Mouse (Mus musculus) MEL (cell line): Measurements from ENCODE around the gene Gatad2b. TPM values are rescaled to one million over a fixed set of nuclear protein-coding genes. Genes with fewer than 3 reads are reported as not detected.
A peak's percentile ranks its signal among the peaks of the same experiment; 100 is the strongest.

Experiments
- DNase-seq: peaks from one replicate; pipeline ENCODE4 v3.0.0; 2011; ENCODE audit warnings: low read depth, low spot score
- H3K27ac ChIP-seq: 2 replicates; pipeline ENCODE4 v1.5.1; 2012; ENCODE audit warnings: low read depth, mild to moderate bottlenecking, control low read depth, low read length, moderate library complexity; ENCODE audit not compliant: control insufficient read depth
- H3K27me3 ChIP-seq, 2 experiments: fragments of 150-350 bp in 1 of 2; sonication (generic) in 1 of 2; 2 replicates each; pipeline ENCODE4 v1.6.1; 2012; ENCODE audit warnings: low read length in 2 of 2, mild to moderate bottlenecking in 2 of 2, improper control_type of control experiment in 1 of 2, moderate library complexity in 1 of 2; ENCODE audit not compliant: insufficient read depth in 2 of 2, control insufficient read depth in 1 of 2
- H3K36me3 ChIP-seq, 2 experiments: 2 replicates each; pipeline ENCODE4 v1.6.1; 2012 to 2014; ENCODE audit warnings: low read length in 2 of 2, improper control_type of control experiment in 1 of 2, inconsistent platforms in 1 of 2, mild to moderate bottlenecking in 1 of 2; ENCODE audit not compliant: insufficient read depth in 2 of 2, control insufficient read depth in 1 of 2
- H3K4me1 ChIP-seq, 2 experiments: fragments of 150-350 bp in 1 of 2; sonication (generic) in 1 of 2; 2 replicates each; pipeline ENCODE4 v1.6.1; 2012; ENCODE audit warnings: low read length in 2 of 2, improper control_type of control experiment in 1 of 2, mild to moderate bottlenecking in 1 of 2; ENCODE audit not compliant: insufficient read depth in 2 of 2, control insufficient read depth in 1 of 2
- H3K4me3 ChIP-seq, 2 experiments: fragments of 150-350 bp in 1 of 2; sonication (generic) in 1 of 2; 2 replicates each; pipeline ENCODE4 v1.5.1; 2012; ENCODE audit warnings: low read depth in 2 of 2, low read length in 2 of 2, mild to moderate bottlenecking in 2 of 2, moderate library complexity in 2 of 2, control low read depth in 1 of 2, improper control_type of control experiment in 1 of 2; ENCODE audit not compliant: control insufficient read depth in 1 of 2, insufficient read depth in 1 of 2
- H3K79me2 ChIP-seq: 2 replicates; pipeline ENCODE4 v1.6.1; 2012; ENCODE audit warnings: mild to moderate bottlenecking, low read length, moderate library complexity; ENCODE audit not compliant: control insufficient read depth, poor library complexity, insufficient read depth
- H3K9ac ChIP-seq: 2 replicates; pipeline ENCODE4 v1.6.1; 2012; ENCODE audit warnings: low read depth, mild to moderate bottlenecking, control low read depth, low read length, moderate library complexity; ENCODE audit not compliant: control insufficient read depth, poor library complexity, severe bottlenecking
- H3K9me3 ChIP-seq: fragments of 150-350 bp; sonication (generic); replicated peaks from 2 replicates; pipeline ENCODE4 v1.6.1; 2012; ENCODE audit warnings: mild to moderate bottlenecking, low read length, improper control_type of control experiment, moderate library complexity; ENCODE audit not compliant: insufficient read depth
- BHLHE40 ChIP-seq: IDR thresholded peaks from 2 replicates; pipeline ENCODE4 v1.6.1; 2012; ENCODE audit warnings: low read depth, mild to moderate bottlenecking, inconsistent platforms, low read length, improper control_type of control experiment, borderline replicate concordance
- CHD1 ChIP-seq: IDR thresholded peaks from 2 replicates; pipeline ENCODE4 v1.6.1; 2012; ENCODE audit warnings: low read depth, mild to moderate bottlenecking, inconsistent platforms, low read length, improper control_type of control experiment
- CTCF ChIP-seq, 3 experiments: IDR thresholded peaks in 2 of 3; conservative IDR thresholded peaks in 1 of 3; 2 replicates each; pipeline ENCODE4 v1.5.1; 2011 to 2012; ENCODE audit warnings: low read length in 3 of 3, low read depth in 2 of 3, mild to moderate bottlenecking in 2 of 3, improper control_type of control experiment in 1 of 3, inconsistent platforms in 1 of 3, mixed read lengths in 1 of 3, moderate library complexity in 1 of 3; ENCODE audit not compliant: control insufficient read depth in 1 of 3, insufficient read depth in 1 of 3, poor library complexity in 1 of 3, severe bottlenecking in 1 of 3
- EP300 ChIP-seq, 2 experiments: IDR thresholded peaks; 2 replicates each; pipeline ENCODE4 v1.6.1; 2011; ENCODE audit warnings: improper control_type of control experiment in 2 of 2, low read length in 2 of 2, low read depth in 1 of 2, mild to moderate bottlenecking in 1 of 2
- ETS1 ChIP-seq: IDR thresholded peaks from 2 replicates; pipeline ENCODE4 v1.6.1; 2012; ENCODE audit warnings: low read depth, mild to moderate bottlenecking, inconsistent platforms, low read length, improper control_type of control experiment, moderate library complexity
- GABPA ChIP-seq: IDR thresholded peaks from 2 replicates; pipeline ENCODE4 v1.6.1; 2012; ENCODE audit warnings: low read depth, mild to moderate bottlenecking, inconsistent platforms, low read length, improper control_type of control experiment, moderate library complexity
- HCFC1 ChIP-seq: IDR thresholded peaks from 2 replicates; pipeline ENCODE4 v1.6.1; 2012; ENCODE audit warnings: low read depth, mild to moderate bottlenecking, inconsistent platforms, low read length, improper control_type of control experiment, moderate library complexity
- JUND ChIP-seq: IDR thresholded peaks from 2 replicates; pipeline ENCODE4 v1.6.1; 2011; ENCODE audit warnings: low read depth, mild to moderate bottlenecking, improper control_type of control experiment, low read length
- KAT2A ChIP-seq: conservative IDR thresholded peaks from 2 replicates; pipeline ENCODE4 v1.6.1; 2012; ENCODE audit warnings: low read depth, low read length, improper control_type of control experiment, inconsistent platforms
- MAX ChIP-seq: IDR thresholded peaks from 2 replicates; pipeline ENCODE4 v1.6.1; 2011; ENCODE audit warnings: low read length, improper control_type of control experiment
- MAZ ChIP-seq: IDR thresholded peaks from 2 replicates; pipeline ENCODE4 v1.6.1; 2012; ENCODE audit warnings: low read depth, mild to moderate bottlenecking, inconsistent platforms, low read length, improper control_type of control experiment
- MEF2A ChIP-seq: IDR thresholded peaks from 2 replicates; pipeline ENCODE4 v1.6.1; 2014; ENCODE audit warnings: low read depth, mild to moderate bottlenecking, inconsistent platforms, low read length, improper control_type of control experiment; ENCODE audit not compliant: poor library complexity, insufficient replicate concordance, severe bottlenecking; ENCODE audit errors: extremely low read depth
- MXI1 ChIP-seq: IDR thresholded peaks from 2 replicates; pipeline ENCODE4 v1.6.1; 2011; ENCODE audit warnings: mild to moderate bottlenecking, low read depth, low read length, improper control_type of control experiment
- MYB ChIP-seq: IDR thresholded peaks from 2 replicates; pipeline ENCODE4 v1.6.1; 2011; ENCODE audit warnings: mild to moderate bottlenecking, low read depth, low read length, improper control_type of control experiment
- MYC ChIP-seq: IDR thresholded peaks from 2 replicates; pipeline ENCODE4 v1.6.1; 2011; ENCODE audit warnings: low read depth, mild to moderate bottlenecking, low read length, improper control_type of control experiment, moderate library complexity
- NRF1 ChIP-seq: IDR thresholded peaks from 2 replicates; pipeline ENCODE4 v1.6.1; 2014; ENCODE audit warnings: low read depth, mild to moderate bottlenecking, inconsistent platforms, low read length, improper control_type of control experiment, moderate library complexity; ENCODE audit not compliant: poor library complexity, insufficient read depth, severe bottlenecking
- POLR2A ChIP-seq, 2 experiments: IDR thresholded peaks; 2 replicates each; pipeline ENCODE4 v1.6.1; 2011 to 2012; ENCODE audit warnings: low read length in 2 of 2, mild to moderate bottlenecking in 2 of 2, control low read depth in 1 of 2, improper control_type of control experiment in 1 of 2, low read depth in 1 of 2, moderate library complexity in 1 of 2; ENCODE audit not compliant: control insufficient read depth in 1 of 2, insufficient read depth in 1 of 2, poor library complexity in 1 of 2
- POLR2AphosphoS2 ChIP-seq: IDR thresholded peaks from 2 replicates; pipeline ENCODE4 v1.6.1; 2011; ENCODE audit warnings: low read length, improper control_type of control experiment
- POLR2AphosphoS5 ChIP-seq: IDR thresholded peaks from 2 replicates; pipeline ENCODE4 v1.6.1; 2012; ENCODE audit warnings: low read depth, borderline replicate concordance, mild to moderate bottlenecking, inconsistent platforms, low read length, moderate library complexity, mixed read lengths
- RCOR1 ChIP-seq: IDR thresholded peaks from 2 replicates; pipeline ENCODE4 v1.6.1; 2012; ENCODE audit warnings: low read depth, mild to moderate bottlenecking, inconsistent platforms, low read length, improper control_type of control experiment
- SIN3A ChIP-seq: IDR thresholded peaks from 2 replicates; pipeline ENCODE4 v1.6.1; 2012; ENCODE audit warnings: low read length, improper control_type of control experiment, inconsistent platforms
- TAL1 ChIP-seq: IDR thresholded peaks from 2 replicates; pipeline ENCODE4 v1.6.1; 2012; ENCODE audit warnings: mild to moderate bottlenecking, inconsistent platforms, low read length, moderate library complexity, mixed read lengths
- TBP ChIP-seq: IDR thresholded peaks from 2 replicates; pipeline ENCODE4 v1.8.0; 2011; ENCODE audit warnings: low read depth, low read length, improper control_type of control experiment
- TCF12 ChIP-seq: IDR thresholded peaks from 2 replicates; pipeline ENCODE4 v1.6.1; 2014; ENCODE audit warnings: low read depth, mild to moderate bottlenecking, inconsistent platforms, low read length, improper control_type of control experiment, moderate library complexity
- USF1 ChIP-seq: IDR thresholded peaks from 2 replicates; pipeline ENCODE4 v1.6.1; 2014; ENCODE audit warnings: low read depth, mild to moderate bottlenecking, inconsistent platforms, low read length, improper control_type of control experiment, moderate library complexity
- USF2 ChIP-seq, 2 experiments: IDR thresholded peaks; 2 replicates each; pipeline ENCODE4 v1.6.1; 2011 to 2012; ENCODE audit warnings: improper control_type of control experiment in 2 of 2, low read length in 2 of 2, borderline replicate concordance in 1 of 2, inconsistent platforms in 1 of 2, low read depth in 1 of 2, mild to moderate bottlenecking in 1 of 2; ENCODE audit not compliant: insufficient read depth in 1 of 2
- ZC3H11A ChIP-seq: IDR thresholded peaks from 2 replicates; pipeline ENCODE4 v1.6.1; 2012; ENCODE audit warnings: low read depth, mild to moderate bottlenecking, inconsistent platforms, low read length, improper control_type of control experiment
- ZKSCAN1 ChIP-seq: IDR thresholded peaks from 2 replicates; pipeline ENCODE4 v1.6.1; 2012; ENCODE audit warnings: low read depth, mild to moderate bottlenecking, inconsistent platforms, low read length, improper control_type of control experiment, moderate library complexity
- ZMIZ1 ChIP-seq: IDR thresholded peaks from 2 replicates; pipeline ENCODE4 v1.6.1; 2012; ENCODE audit warnings: low read depth, mild to moderate bottlenecking, inconsistent platforms, low read length, improper control_type of control experiment, moderate library complexity
- polyA plus RNA-seq, 2 experiments: library from polyadenylated mRNA; stranded (reverse) in 1 of 2; unstranded in 1 of 2; fragments of >175 nt in 1 of 2; fragments of >200 nt in 1 of 2; gene quantifications; 2 replicates each; pipeline versions ENCODE4 v1.2.1 to v1.2.4; 2012; ENCODE audit warnings: low replicate concordance in 2 of 2, low read depth in 1 of 2; ENCODE audit not compliant: insufficient read length in 2 of 2, insufficient read depth in 1 of 2, missing spikeins in 1 of 2
- total RNA-seq: library from RNA; depleted of rRNA; stranded (reverse); fragments of 300-350 nt; gene quantifications from 2 replicates; pipeline ENCODE4 v1.2.3, GENCODE M21; 2012

Gatad2b gene
- total and polyA plus RNA-seq, 3 experiments = 9.1 to 37.6 TPM; not detected in 1

GRCm38 (mm10) chr3:90265034-90265931, 27.7 kb upstream of the Gatad2b start, which contains the start of gene Dennd4b (continued):
- TF ChIP-seq MEF2A (no peak), MYB (no peak), SIN3A (peak; percentile 80), CTCF (IDR thresholded peaks at IDR 0.05 in 2 of 3, conservative IDR thresholded peaks at IDR 0.05 in 1 of 3; ENCODE audit: control insufficient read depth in 1 of 3, insufficient read depth in 1 of 3, low read depth in 2 of 3, low read length in 3 of 3, poor library complexity in 1 of 3, severe bottlenecking in 1 of 3) (peak; percentile 86 to 99 (median 90); a peak in 5 of 6 replicates), GABPA (no peak)

GRCm38 (mm10) chr3:90265932-90266741, 26.8 kb upstream of the Gatad2b start:
- Histone ChIP-seq H3K27ac (peak overlapping the region; percentile 87), H3K36me3 (peaks cover 2 to 26% of the 10 kb centered on the region in 2 experiments; a peak in 3 of 4 replicates), H3K4me1 (peaks cover 4 to 29% of the 10 kb centered on the region in 2 experiments), H3K9ac (peak overlapping the region; percentile 88), H3K27me3 (no peaks in the 10 kb centered on the region), H3K4me3 (peak overlapping the region; percentile 73 to 76), H3K9me3 (no peaks in the 10 kb centered on the region), H3K79me2 (peaks cover 22% of the 10 kb centered on the region)
- peak; percentile 96 for DNase-seq
- no peak for TF ChIP-seq TAL1
- peak; percentile 42; the same call in 1 of the 2 replicates for TF ChIP-seq ETS1
- TF ChIP-seq MEF2A = no peak
- TF ChIP-seq CHD1 = no peak; the same call in 1 of the 2 replicates
- peak; percentile 56 for TF ChIP-seq MXI1
- TF ChIP-seq MYB = no peak
- no peak for TF ChIP-seq NRF1
- TF ChIP-seq POLR2AphosphoS2 = peak; percentile 64
- peak; percentile 56; the same call in 1 of the 2 replicates for TF ChIP-seq TCF12
- TF ChIP-seq RCOR1 = no peak; the same call in 1 of the 2 replicates
- no peak for TF ChIP-seq JUND
- TF ChIP-seq HCFC1 = peak; percentile 78
- peak; percentile 94 for TF ChIP-seq TBP
- TF ChIP-seq POLR2A (IDR thresholded peaks at IDR 0.05; ENCODE audit: control insufficient read depth in 1 of 2, insufficient read depth in 1 of 2, low read depth in 1 of 2, low read length in 2 of 2, poor library complexity in 1 of 2) = peak; percentile 55 to 84
- TF ChIP-seq USF1 = peak; percentile 19; the same call in 1 of the 2 replicates
- peak; percentile 95 for TF ChIP-seq ZMIZ1
- TF ChIP-seq SIN3A = peak; percentile 55
- TF ChIP-seq MAZ = peak; percentile 72; the same call in 1 of the 2 replicates
- TF ChIP-seq MYC = peak; percentile 38; the same call in 1 of the 2 replicates
- TF ChIP-seq BHLHE40 = no peak
- 0 out of 2 replicates have a peak, but pooled peaks have one; percentile 9 for TF ChIP-seq POLR2AphosphoS5
- no peak for TF ChIP-seq USF2 (IDR thresholded peaks at IDR 0.05; ENCODE audit: borderline replicate concordance in 1 of 2, insufficient read depth in 1 of 2, low read depth in 1 of 2, low read length in 2 of 2)
- no peak; a peak in 1 of 4 replicates for TF ChIP-seq EP300 (IDR thresholded peaks at IDR 0.05; ENCODE audit: low read depth in 1 of 2, low read length in 2 of 2)
- no peak for TF ChIP-seq ZKSCAN1
- peak; percentile 44; the same call in 1 of the 2 replicates for TF ChIP-seq MAX
- TF ChIP-seq ZC3H11A = 0 out of 2 replicates have a peak, but pooled peaks have one; percentile 8
- TF ChIP-seq KAT2A = 0 out of 2 replicates have a peak, but pooled peaks have one; percentile 2
